Mouse (Mus musculus) heart, embryonic 14.5 days (tissue): ENCODE measurements at regions not wholly inside any gene's neighbourhood (a gene's known extent, or its start where the extent isn't known, plus 50 kb on each side); places are given as distances from the start of the nearest gene placed in this dataset.
"Not testable (repeated sequence)": the region's sequence is repeated elsewhere in the genome, so short reads cannot be mapped to it uniquely, and the experiment has no call there.

ENCODE experiments used
- ATAC-seq: fragments of 200-750 bp; cut with Nextera tagmentation; 2 replicates; pipeline ENCODE4 v1.8.0; 2017; ENCODE audit warnings: low read depth, moderate TSS enrichment; ENCODE audit not compliant: insufficient number of reproducible peaks, insufficient read depth, low FRiP score
- H3K27ac ChIP-seq, 2 experiments: fragments of 200-500 bp in 1 of 2; fragments of 300-500 bp in 1 of 2; sonication (generic) in 1 of 2; replicated peaks in 1 of 2; 2 replicates each; pipeline ENCODE4 v1.5.1; 2012 to 2014; ENCODE audit warnings: low read depth in 2 of 2, low read length in 2 of 2, control low read depth in 1 of 2, mild to moderate bottlenecking in 1 of 2, mixed read lengths in 1 of 2; ENCODE audit not compliant: control insufficient read depth in 1 of 2, insufficient read depth in 1 of 2
- H3K27me3 ChIP-seq: fragments of 300-500 bp; sonication (generic); 2 replicates; pipeline ENCODE4 v1.6.1; 2014; ENCODE audit warnings: mild to moderate bottlenecking, low read length, control low read depth; ENCODE audit not compliant: control insufficient read depth, insufficient read depth
- H3K36me3 ChIP-seq: fragments of 300-500 bp; sonication (generic); 2 replicates; pipeline ENCODE4 v1.6.1; 2014; ENCODE audit warnings: mild to moderate bottlenecking, control low read depth, low read length, mixed read lengths; ENCODE audit not compliant: control insufficient read depth, insufficient read depth
- H3K4me1 ChIP-seq, 2 experiments: fragments of 200-500 bp in 1 of 2; fragments of 300-500 bp in 1 of 2; sonication (generic) in 1 of 2; 2 replicates each; pipeline ENCODE4 v1.6.1; 2012 to 2014; ENCODE audit warnings: low read length in 2 of 2, control low read depth in 1 of 2, mixed read lengths in 1 of 2; ENCODE audit not compliant: control insufficient read depth in 2 of 2, insufficient read depth in 2 of 2
- H3K4me2 ChIP-seq: fragments of 300-500 bp; sonication (generic); 2 replicates; pipeline ENCODE4 v1.6.1; 2014; ENCODE audit warnings: mild to moderate bottlenecking, low read length
- H3K4me3 ChIP-seq, 2 experiments: fragments of 200-500 bp in 1 of 2; fragments of 300-500 bp in 1 of 2; sonication (generic) in 1 of 2; 2 replicates each; pipeline ENCODE4 v1.5.1; 2012 to 2014; ENCODE audit warnings: low read length in 2 of 2, mild to moderate bottlenecking in 2 of 2, control low read depth in 1 of 2, low read depth in 1 of 2, moderate library complexity in 1 of 2; ENCODE audit not compliant: control insufficient read depth in 1 of 2, insufficient read depth in 1 of 2
- H3K9ac ChIP-seq: fragments of 300-500 bp; sonication (generic); 2 replicates; pipeline ENCODE4 v1.6.1; 2014; ENCODE audit warnings: mild to moderate bottlenecking, low read length
- H3K9me3 ChIP-seq: fragments of 300-500 bp; sonication (generic); 2 replicates; pipeline ENCODE4 v1.6.1; 2016; ENCODE audit warnings: low read length, control low read depth; ENCODE audit not compliant: control insufficient read depth
- WGBS: fragments of 180-500 bp; shearing (Covaris S2); extraction: QIAGEN DNeasy Blood & Tissue Kit; methylation state at CpG from one replicate; pipeline ENCODE4 v1.1.7; 2014; 5-methylcytosine and 5-hydroxymethylcytosine counted together

DNA sequence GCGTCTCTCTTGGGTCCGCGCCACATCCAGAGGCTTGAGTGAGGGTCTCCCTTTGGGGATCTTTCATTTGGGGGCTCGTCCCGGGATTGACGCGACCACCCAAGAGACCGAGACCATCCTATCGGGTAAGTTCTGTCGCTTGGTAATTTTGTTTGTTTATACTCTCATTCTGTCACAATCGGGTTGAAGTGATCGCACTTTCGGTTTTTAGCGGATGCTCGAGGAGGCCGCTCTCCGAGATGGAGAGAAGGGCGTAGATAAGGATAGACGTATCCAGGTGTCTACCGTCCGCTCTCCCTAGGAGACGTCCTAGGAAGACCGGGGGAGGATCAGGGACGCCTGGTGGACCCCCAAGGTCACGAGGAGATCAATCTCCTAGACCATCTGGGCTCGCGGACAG lies 199.3 kb upstream of the Mrpl21 start:
- Histone ChIP-seq H3K4me3 (peak overlapping the region in 1 of 2 experiments; percentile 23; a peak in 1 of 4 replicates), H3K4me2 (peak overlapping the region; percentile 38)
- not testable (repeated sequence) for H3K27me3 ChIP-seq, H3K4me1 ChIP-seq, H3K27ac ChIP-seq, H3K36me3 ChIP-seq, ATAC-seq, H3K9me3 ChIP-seq, H3K9ac ChIP-seq
- WGBS, result 76% methylated on average over 23 of the region's 27 CpGs

DNA sequence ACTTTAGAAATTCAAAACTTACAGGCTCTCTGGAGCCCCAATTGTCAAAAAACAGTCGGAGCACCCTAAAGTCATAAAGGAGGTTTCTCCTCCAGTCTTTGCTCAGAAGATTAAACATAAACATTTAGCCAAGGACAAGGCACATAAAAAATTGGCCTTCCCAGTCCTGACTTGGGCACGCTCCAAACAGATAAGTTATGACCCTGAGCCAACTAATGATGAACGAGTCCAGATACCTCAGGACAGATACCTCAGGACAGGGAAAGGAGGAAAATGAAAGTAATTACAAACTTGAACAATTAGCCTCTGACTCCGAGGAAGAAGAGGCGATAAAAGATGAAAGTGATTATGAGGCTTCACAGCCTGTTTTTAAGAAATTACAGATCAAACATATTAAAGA lies 190.9 kb upstream of the Mrpl21 start:
- 79% methylated on average over 5 of the region's 5 CpGs for WGBS
- ATAC-seq, H3K36me3 ChIP-seq, H3K27ac ChIP-seq, H3K27me3 ChIP-seq, H3K9me3 ChIP-seq, H3K4me1 ChIP-seq, H3K9ac ChIP-seq, H3K4me3 ChIP-seq, H3K4me2 ChIP-seq: not testable (repeated sequence)
